Mouse (Mus musculus) liver, embryonic 12.5 days (tissue): ENCODE data around the gene Insig1. TPM values are rescaled to one million over a fixed set of nuclear protein-coding genes. Genes with fewer than 3 reads are reported as not detected.

Source experiments
- ATAC-seq: fragments of 200-750 bp; cut with Nextera tagmentation; 2 replicates; pipeline ENCODE4 v1.8.0; 2017; ENCODE audit warnings: moderate number of reproducible peaks, mild to moderate bottlenecking, moderate library complexity
- H3K27ac ChIP-seq: fragments of 300-500 bp; sonication (generic); 2 replicates; pipeline ENCODE4 v1.5.1; 2016; ENCODE audit warnings: mild to moderate bottlenecking
- H3K27me3 ChIP-seq: fragments of 300-500 bp; sonication (generic); replicated peaks from 2 replicates; pipeline ENCODE4 v1.6.1; 2016; ENCODE audit warnings: mild to moderate bottlenecking, moderate library complexity
- H3K36me3 ChIP-seq: fragments of 300-500 bp; sonication (generic); 2 replicates; pipeline ENCODE4 v1.6.1; 2016; ENCODE audit warnings: mild to moderate bottlenecking, moderate library complexity
- H3K4me1 ChIP-seq: fragments of 300-500 bp; sonication (generic); 2 replicates; pipeline ENCODE4 v1.6.1; 2016
- H3K4me2 ChIP-seq: fragments of 300-500 bp; sonication (generic); 2 replicates; pipeline ENCODE4 v1.6.1; 2016; ENCODE audit warnings: mild to moderate bottlenecking, moderate library complexity
- H3K4me3 ChIP-seq: fragments of 300-500 bp; sonication (generic); 2 replicates; pipeline ENCODE4 v1.5.1; 2016; ENCODE audit warnings: mild to moderate bottlenecking, moderate library complexity
- H3K9ac ChIP-seq: fragments of 300-500 bp; sonication (generic); 2 replicates; pipeline ENCODE4 v1.6.1; 2016; ENCODE audit warnings: mild to moderate bottlenecking, moderate library complexity
- H3K9me3 ChIP-seq: fragments of 300-500 bp; sonication (generic); replicated peaks from 2 replicates; pipeline ENCODE4 v1.6.1; 2016; ENCODE audit warnings: mild to moderate bottlenecking, moderate library complexity
- WGBS: fragments of 180-500 bp; shearing (Covaris S2); methylation state at CpG from one replicate; pipeline ENCODE4 v1.1.7; 2016; ENCODE audit not compliant: insufficient replicate concordance; 5-methylcytosine and 5-hydroxymethylcytosine counted together
- polyA plus RNA-seq: library from polyadenylated mRNA; unstranded; fragments of >200 nt; fragmentation: Nextera tagmentation; extraction: Ambion mirVana; gene quantifications from 2 replicates; pipeline ENCODE4 v1.2.1, GENCODE M21; 2016

Insig1 gene
- polyA plus RNA-seq, 1 experiment from 2014 or later = 51.5 TPM

- Histone ChIP-seq H3K27me3 (peaks cover 96% of the 10 kb centered on the region), H3K9me3 (no peaks in the 10 kb centered on the region), H3K27ac (no peak overlapping the region), H3K4me2 (no peak overlapping the region), H3K4me1 (no peaks in the 10 kb centered on the region), H3K4me3 (no peak overlapping the region), H3K9ac (no peak overlapping the region), H3K36me3 (no peaks in the 10 kb centered on the region)
- whole genome bisulfite sequencing = 6% methylated on average over 28 of the region's 28 CpGs
- no peak for ATAC-seq
These were observed 53.4 kb downstream of the Insig1 start for GRCm38 (mm10) chr5:28124321-28125230.

Other genes with a start within 250 kb of the Insig1 start
- not detected in 2 replicates for gene Htr5a, start 229.2 kb upstream of the Insig1 start, polyA plus RNA-seq
- not detected in 2 replicates for gene En2, start 94.3 kb downstream of the Insig1 start, polyA plus RNA-seq
- gene Cnpy1, start 174.4 kb downstream of the Insig1 start, polyA plus RNA-seq = not detected in 2 replicates
- gene Rbm33, start 245.8 kb downstream of the Insig1 start, polyA plus RNA-seq = 10.7 and 11.7 TPM in 2 replicates